Mouse (Mus musculus) lung, adult 2 months (tissue): ENCODE data around the gene Ptpn1. TPM values are rescaled to one million over a fixed set of nuclear protein-coding genes. Genes with fewer than 3 reads are reported as not detected.
A peak's percentile ranks its signal among the peaks of the same experiment; 100 is the strongest.

Experiments used
- DNase-seq: peaks from one replicate; pipeline ENCODE4 v3.0.0; 2022
- H3K4me1 ChIP-seq: fragments of 200-500 bp; 2 replicates; pipeline ENCODE4 v1.6.1; 2011; ENCODE audit warnings: low read length; ENCODE audit not compliant: control insufficient read depth, insufficient read depth
- H3K4me3 ChIP-seq: fragments of 200-500 bp; replicated peaks from 2 replicates; pipeline ENCODE3; 2011; ENCODE audit warnings: low read depth, mild to moderate bottlenecking, control low read depth, low read length; ENCODE audit errors: extremely low read depth
- CTCF ChIP-seq: fragments of 200-500 bp; IDR thresholded peaks from 2 replicates; pipeline ENCODE4 v1.5.1; 2011; ENCODE audit warnings: mild to moderate bottlenecking, low read length, control low read depth; ENCODE audit not compliant: insufficient read depth
- POLR2A ChIP-seq: fragments of 200-500 bp; IDR thresholded peaks from 2 replicates; pipeline ENCODE4 v1.6.1; 2011; ENCODE audit warnings: low read depth, mild to moderate bottlenecking, control low read depth, low read length, borderline replicate concordance; ENCODE audit errors: extremely low read depth
- WGBS: fragments of 180-500 bp; shearing (Covaris S2); methylation state at CpG from one replicate; pipeline ENCODE4 v1.1.7; 2018; 5-methylcytosine and 5-hydroxymethylcytosine counted together
- polyA plus RNA-seq: library from polyadenylated mRNA; depleted of rRNA; stranded (reverse); fragments of >200 nt; gene quantifications from 2 replicates; pipeline ENCODE4 v1.2.3, GENCODE M21; 2012

Ptpn1 gene
- polyA plus RNA-seq, 1 experiment, result 65.9 TPM

- H3K4me1 ChIP-seq, result peaks cover 4% of the 10 kb centered on the region; the same call in 1 of the 2 replicates
- WGBS, result 68% methylated on average over 1 of the region's 1 CpGs
- H3K4me3 ChIP-seq, result no peak overlapping the region
- DNase-seq, result no peak
- TF ChIP-seq POLR2A (no peak), CTCF (no peak)
These were observed 12.8 kb upstream of the Ptpn1 start for GRCm38 (mm10) chr2:167919081-167919480.

- H3K4me1 ChIP-seq, result peaks cover 8% of the 10 kb centered on the region
- no peak for DNase-seq
- no peak for TF ChIP-seq CTCF
- H3K4me3 ChIP-seq, result no peak overlapping the region
- WGBS, result 39% methylated on average over 11 of the region's 11 CpGs
These were observed 11.8 kb upstream of the Ptpn1 start for GRCm38 (mm10) chr2:167920041-167920440.

GRCm38 (mm10) chr2:167920960-167921495 is 10.8 kb upstream of the Ptpn1 start:
- DNase-seq, result no peak
- no peak overlapping the region for H3K4me3 ChIP-seq
- no peak for TF ChIP-seq CTCF
- no peak for TF ChIP-seq POLR2A
- peaks cover 11% of the 10 kb centered on the region for H3K4me1 ChIP-seq
- 77% methylated on average over 9 of the region's 9 CpGs for WGBS

- peaks cover 11% of the 10 kb centered on the region for H3K4me1 ChIP-seq
- DNase-seq, result peak; percentile 16
- no peak overlapping the region for H3K4me3 ChIP-seq
- TF ChIP-seq CTCF, result no peak
- no peak for TF ChIP-seq POLR2A
- WGBS, result 66% methylated on average over 8 of the region's 8 CpGs
These were observed 10.0 kb upstream of the Ptpn1 start for GRCm38 (mm10) chr2:167921823-167922222.

GRCm38 (mm10) chr2:167924011-167924410 is 7.8 kb upstream of the Ptpn1 start:
- H3K4me1 ChIP-seq, result peaks cover 11% of the 10 kb centered on the region
- no peak overlapping the region for H3K4me3 ChIP-seq
- WGBS, result 89% methylated on average over 5 of the region's 5 CpGs
- TF ChIP-seq CTCF (no peak), POLR2A (no peak)
- DNase-seq, result no peak

GRCm38 (mm10) chr2:167924803-167925604 is 6.9 kb upstream of the Ptpn1 start:
- peak; percentile 85 for DNase-seq
- TF ChIP-seq POLR2A (peak; percentile 59; the same call in 1 of the 2 replicates), CTCF (0 out of 2 replicates have a peak, but pooled peaks have one; percentile 25)
- Histone ChIP-seq H3K4me3 (peak overlapping the region; percentile 61), H3K4me1 (peaks cover 9% of the 10 kb centered on the region)
- WGBS, result 1% methylated on average over 29 of the region's 29 CpGs

- peak; percentile 19 for DNase-seq
- Histone ChIP-seq H3K4me1 (peaks cover 7% of the 10 kb centered on the region), H3K4me3 (no peak overlapping the region)
- TF ChIP-seq CTCF (no peak), POLR2A (no peak)
- 69% methylated on average over 11 of the region's 11 CpGs for WGBS
These were observed 5.7 kb upstream of the Ptpn1 start for GRCm38 (mm10) chr2:167925841-167926800.

- 68% methylated on average over 4 of the region's 4 CpGs for WGBS
- H3K4me1 ChIP-seq, result peaks cover 10% of the 10 kb centered on the region
- no peak for DNase-seq
- H3K4me3 ChIP-seq, result no peak overlapping the region
- TF ChIP-seq POLR2A, result no peak
- no peak for TF ChIP-seq CTCF
These were observed 3.8 kb upstream of the Ptpn1 start for GRCm38 (mm10) chr2:167928002-167928526.

GRCm38 (mm10) chr2:167928972-167929371 is 2.9 kb upstream of the Ptpn1 start:
- DNase-seq, result no peak
- WGBS, result 79% methylated on average over 3 of the region's 3 CpGs
- no peak for TF ChIP-seq CTCF
- TF ChIP-seq POLR2A, result no peak
- Histone ChIP-seq H3K4me1 (peaks cover 15% of the 10 kb centered on the region), H3K4me3 (no peak overlapping the region)
